Mouse (Mus musculus) left cerebral cortex, adult 2 months (tissue): ENCODE measurements around the gene Chrna9. TPM values are rescaled to one million over a fixed set of nuclear protein-coding genes. Genes with fewer than 3 reads are reported as not detected.

Experiments
- DNase-seq, 2 experiments: peaks; one replicate each; pipeline ENCODE4 v3.0.0; 2021 to 2022; ENCODE audit warnings: low spot score in 2 of 2, mixed read lengths in 1 of 2; ENCODE audit errors: extremely low spot score in 1 of 2
- H3K27ac ChIP-seq: fragments of 200-600 bp; 2 replicates; pipeline ENCODE4 v1.8.1; 2022
- H3K4me3 ChIP-seq: fragments of 200-600 bp; 2 replicates; pipeline ENCODE4 v1.8.1; 2022
- CTCF ChIP-seq: fragments of 200-600 bp; IDR thresholded peaks from 2 replicates; pipeline ENCODE4 v1.8.1; 2022; ENCODE audit warnings: antibody characterized with exemption, mild to moderate bottlenecking, moderate library complexity
- intact Hi-C: fragments of 180-260 bp; cut with DNase I; formaldehyde crosslinking; loops from one replicate; pipeline ENCODE4 v1.15.1; 2025
- total RNA-seq, 2 experiments: library from RNA; stranded (reverse); gene quantifications; 2 replicates each; pipeline ENCODE4 v1.2.3; 2021

The Chrna9 gene
- total RNA-seq, 2 experiments from 2014 or later = not detected

DNA sequence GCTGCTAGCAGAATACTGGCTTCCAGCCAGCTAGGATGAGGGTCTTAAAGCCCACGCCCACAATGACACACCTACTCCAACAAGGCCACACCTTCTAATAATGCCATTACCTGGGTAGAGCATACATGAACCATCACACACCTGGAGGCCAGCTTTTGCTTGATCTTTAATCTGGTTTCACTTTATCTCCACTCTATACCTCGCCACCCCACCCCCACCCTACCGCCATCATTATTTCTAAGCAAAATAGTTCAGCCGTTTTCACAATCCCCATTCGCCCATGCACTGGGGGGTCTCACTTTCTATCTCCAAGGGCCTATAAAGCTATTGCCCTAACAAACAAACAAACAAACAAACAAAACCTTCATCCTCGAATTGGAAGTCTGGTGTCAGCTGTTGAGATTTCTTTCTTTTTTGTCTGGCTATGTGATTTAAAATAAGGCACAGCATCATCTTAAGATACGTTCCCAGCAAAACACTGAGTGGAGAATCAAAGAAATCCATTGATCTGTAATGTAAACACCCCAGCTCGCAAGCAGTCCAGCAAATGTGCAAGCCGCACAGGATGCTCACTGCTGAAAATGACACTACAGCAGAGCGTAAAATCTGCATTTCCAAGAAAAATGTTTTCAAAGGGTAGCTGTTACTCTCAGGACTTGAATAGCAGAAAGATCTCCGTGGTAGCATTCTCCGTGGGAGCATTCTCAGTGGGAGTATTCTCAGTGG is 13.9 kb upstream of the Chrna9 start:
- Histone ChIP-seq H3K27ac (no peak overlapping the region), H3K4me3 (no peak overlapping the region)
- TF ChIP-seq CTCF = no peak
- DNase-seq = no peak
- intact Hi-C loops = no loop called here

DNA sequence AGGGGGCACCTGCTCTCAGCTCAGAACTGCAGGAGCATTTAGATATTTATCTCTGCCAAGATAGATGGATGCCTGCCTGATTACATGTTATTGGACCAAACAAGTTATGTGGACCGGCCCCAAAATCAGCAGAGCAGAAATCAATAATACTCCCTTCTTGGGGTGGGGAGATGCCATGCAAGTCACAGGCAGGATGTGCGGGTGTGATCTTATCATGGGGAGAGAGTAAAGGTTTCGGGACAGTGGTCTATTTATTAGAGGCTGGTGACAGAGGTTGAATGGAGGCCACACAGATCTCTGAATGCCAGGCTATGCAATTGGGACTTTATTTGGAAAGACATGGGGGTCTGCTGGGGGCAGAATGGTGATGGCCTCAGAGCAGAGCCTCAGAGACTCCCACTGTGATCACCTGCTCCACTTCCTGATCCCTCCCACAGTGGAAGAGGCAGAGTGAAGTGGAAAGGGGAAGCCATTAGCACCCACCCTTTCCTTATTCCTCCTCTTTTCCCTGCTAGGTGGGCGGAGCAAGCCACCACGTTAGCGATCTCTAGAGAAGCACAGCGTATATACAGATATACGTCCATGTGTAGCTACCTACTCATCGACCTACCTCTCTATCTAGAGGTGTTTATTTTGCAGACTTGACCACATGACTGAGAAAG is 13.1 kb upstream of the Chrna9 start:
- DNase-seq = no peak
- Histone ChIP-seq H3K27ac (no peak overlapping the region), H3K4me3 (no peak overlapping the region)
- TF ChIP-seq CTCF = no peak
- intact Hi-C loops = no loop called here

DNA sequence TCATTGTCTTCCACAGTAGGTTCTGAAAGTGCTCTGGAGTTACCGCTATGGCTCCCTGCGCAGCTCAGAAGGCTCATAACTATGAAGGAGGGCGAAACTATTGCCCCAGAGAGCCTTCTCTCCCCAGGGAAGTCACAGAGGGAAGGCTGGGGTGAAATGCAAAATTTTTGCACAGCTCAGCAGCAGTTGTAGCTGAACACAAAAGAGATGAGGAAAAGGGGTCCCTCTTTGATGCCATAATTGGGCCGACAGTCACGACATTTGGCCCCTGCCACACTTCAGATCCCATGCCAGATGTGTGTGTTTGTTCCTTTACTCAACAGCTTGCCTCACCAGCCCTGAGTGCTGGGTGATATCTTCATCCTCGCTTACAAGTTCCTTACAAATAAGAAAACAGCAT is 8.1 kb upstream of the Chrna9 start:
- no peak for TF ChIP-seq CTCF
- no peak for DNase-seq
- no peak overlapping the region for H3K27ac ChIP-seq
- no peak overlapping the region for H3K4me3 ChIP-seq
- intact Hi-C loops = no loop called here

GRCm38 (mm10) chr5:65929162-65929561 is 5.6 kb upstream of the Chrna9 start:
- intact Hi-C loops = no loop called here
- no peak for DNase-seq
- Histone ChIP-seq H3K4me3 (no peak overlapping the region), H3K27ac (no peak overlapping the region)
- TF ChIP-seq CTCF = no peak

DNA sequence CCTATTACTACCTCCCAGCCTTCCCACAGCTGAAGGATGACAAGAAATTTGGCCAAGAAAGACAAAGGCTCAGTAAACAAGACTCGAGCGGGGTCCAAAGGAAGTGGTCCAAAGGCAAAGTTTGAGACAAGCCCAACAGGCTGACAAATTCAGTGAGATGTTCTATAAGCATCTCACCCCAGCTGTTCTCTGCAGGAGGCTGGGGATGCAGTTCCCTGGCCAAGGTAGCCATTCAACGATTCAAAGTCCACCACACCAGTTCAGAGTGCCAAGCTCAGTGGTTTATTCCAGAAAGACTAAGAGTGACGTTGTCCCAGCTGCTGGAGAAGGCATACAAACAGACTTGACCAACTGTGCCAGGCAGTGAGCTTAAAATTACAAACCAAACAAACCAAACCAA is 4.5 kb upstream of the Chrna9 start:
- no peak for TF ChIP-seq CTCF
- Histone ChIP-seq H3K27ac (no peak overlapping the region), H3K4me3 (no peak overlapping the region)
- DNase-seq = no peak
- intact Hi-C loops = no loop called here

- no peak overlapping the region for H3K4me3 ChIP-seq
- intact Hi-C loops = no loop called here
- no peak overlapping the region for H3K27ac ChIP-seq
- TF ChIP-seq CTCF = no peak
- no peak for DNase-seq
These were observed 1.5 kb upstream of the Chrna9 start for GRCm38 (mm10) chr5:65933258-65933657.

DNA sequence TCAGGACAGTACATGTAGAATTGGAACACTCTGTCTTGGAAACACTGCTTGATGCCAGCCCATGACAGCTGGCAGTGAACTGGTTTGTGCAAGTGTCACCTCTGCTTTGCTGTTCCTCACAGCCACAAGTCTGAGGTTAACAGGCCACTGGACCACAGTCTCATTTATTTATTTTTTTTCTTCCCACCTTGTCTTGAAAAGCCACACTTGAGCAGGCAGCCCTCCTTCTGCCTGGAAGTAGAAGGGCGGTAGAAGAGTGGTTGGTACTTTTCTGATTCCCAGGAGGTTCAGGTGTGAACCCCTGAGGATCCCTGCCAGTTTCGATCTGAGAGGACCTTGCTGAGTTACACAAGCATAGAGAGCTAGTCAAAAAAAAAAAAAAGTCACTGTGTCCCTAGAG is 957 bp upstream of the Chrna9 start:
- Histone ChIP-seq H3K27ac (no peak overlapping the region), H3K4me3 (no peak overlapping the region)
- no peak for TF ChIP-seq CTCF
- DNase-seq = no peak
- intact Hi-C loops = no loop called here

GRCm38 (mm10) chr5:65937011-65937726 is 2.4 kb downstream of the Chrna9 start:
- intact Hi-C loops = loop anchor here (5.0 kb wide), 2 partner anchors 175 to 235 kb away; partner anchors contain the start of gene N4bp2
- Histone ChIP-seq H3K27ac (no peak overlapping the region), H3K4me3 (no peak overlapping the region)
- DNase-seq = no peak
- TF ChIP-seq CTCF = no peak

DNA sequence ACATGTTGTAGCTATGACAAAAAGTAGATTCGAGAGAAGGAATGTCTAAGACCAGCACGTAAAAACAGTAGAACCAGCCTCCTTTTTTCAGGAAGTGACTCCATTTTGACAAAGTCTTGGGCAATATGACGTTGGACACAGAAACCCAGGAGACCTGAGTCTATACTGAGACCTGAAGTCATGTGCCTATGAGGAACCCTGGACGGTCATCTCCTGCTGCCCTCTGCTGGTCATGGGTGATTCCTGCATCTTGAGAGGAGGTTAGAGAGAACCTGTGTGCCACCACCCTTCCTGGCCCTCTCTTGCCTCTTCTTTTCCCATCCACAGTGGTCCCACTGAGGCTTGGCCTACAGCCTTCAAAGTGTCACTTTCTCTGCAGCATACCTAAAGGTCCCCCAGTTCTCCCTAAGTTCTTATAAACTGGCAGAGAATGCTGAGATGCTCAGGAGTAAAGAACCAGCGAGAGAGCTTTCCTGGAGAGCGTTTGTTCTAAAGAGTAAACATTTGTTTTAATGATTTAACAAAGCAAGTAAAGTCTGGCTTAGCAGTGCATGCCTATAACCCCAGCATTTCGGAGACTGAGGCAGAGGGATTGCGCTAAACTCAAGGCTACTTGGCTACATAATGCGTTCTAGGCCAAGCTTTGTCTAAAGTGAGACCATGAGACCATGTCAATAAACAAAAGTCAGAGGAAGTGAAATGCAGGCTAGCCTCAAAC is 3.4 kb downstream of the Chrna9 start:
- intact Hi-C loops = loop anchor here (1.0 to 5.0 kb wide), 3 partner anchors 115 to 236 kb away; partner anchors contain the start of gene N4bp2
- H3K27ac ChIP-seq = no peak overlapping the region
- peak; percentile 89 for TF ChIP-seq CTCF

DNA sequence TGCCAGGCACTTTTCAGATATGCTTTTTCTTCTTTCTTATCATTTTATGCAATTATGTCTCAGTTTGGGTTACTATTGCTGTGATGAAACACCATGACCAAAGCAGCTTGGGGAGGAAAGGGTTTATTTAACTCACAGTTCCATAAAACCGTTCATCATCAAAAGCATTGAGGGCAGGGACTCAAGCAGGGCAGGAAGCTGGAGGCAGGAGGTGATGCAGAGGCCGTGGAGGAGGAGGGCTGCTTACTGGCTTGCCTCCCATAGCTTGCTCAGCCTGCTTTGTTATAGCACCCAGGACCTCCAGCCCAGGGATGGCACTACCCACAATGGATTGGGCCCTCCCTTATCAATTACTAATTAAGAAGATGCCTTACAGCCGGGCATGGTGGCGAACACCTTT is 6.4 kb downstream of the Chrna9 start:
- DNase-seq = no peak
- TF ChIP-seq CTCF = no peak
- Histone ChIP-seq H3K27ac (no peak overlapping the region), H3K4me3 (no peak overlapping the region)
- intact Hi-C loops = no loop called here

More for the DNA sequence above, 3.4 kb downstream of the Chrna9 start:
- H3K4me3 ChIP-seq = no peak overlapping the region
- peak; percentile 74 to 81 for DNase-seq

- intact Hi-C loops = loop anchor here (5.0 kb wide), 1 partner anchor 188 kb away; the partner anchor contains the start of gene N4bp2
- Histone ChIP-seq H3K4me3 (no peak overlapping the region), H3K27ac (0 out of 2 replicates have a peak overlapping the region, but pooled peaks have one; percentile 32)
- no peak for TF ChIP-seq CTCF
- DNase-seq = no peak
These were observed 15.1 kb downstream of the Chrna9 start for GRCm38 (mm10) chr5:65949822-65950221.

- peak overlapping the region; percentile 32; the same call in 1 of the 2 replicates for H3K27ac ChIP-seq
- intact Hi-C loops = loop anchor here (5.0 kb wide), 1 partner anchor 188 kb away; the partner anchor contains the start of gene N4bp2
- DNase-seq = peak in 1 of 2 experiments; percentile 28
- no peak overlapping the region for H3K4me3 ChIP-seq
- no peak for TF ChIP-seq CTCF
These were observed 15.5 kb downstream of the Chrna9 start for GRCm38 (mm10) chr5:65950236-65950635.
